Mouse (Mus musculus) ovary, postnatal 36 days (tissue): Measurements from ENCODE around the gene Alox5.
"Not testable (repeated sequence)": the region's sequence is repeated elsewhere in the genome, so short reads cannot be mapped to it uniquely, and the experiment has no call there.

Source experiments
- DNase-seq: peaks from one replicate; pipeline ENCODE4 v3.0.0; 2022; ENCODE audit warnings: low spot score, mixed read lengths

Gene Alox5

GRCm38 (mm10) chr6:116460544-116461283 lies at the start of gene Alox5:
Alox5 (minus strand) TSS chr6:116461178.
- DNase-seq: peak; percentile 15

GRCm38 (mm10) chr6:116506302-116507003 lies 45.5 kb upstream of the Alox5 start, which contains the start of gene Olfr212:
Olfr212 (plus strand) TSS chr6:116506516.
- not testable (repeated sequence) for DNase-seq

GRCm38 (mm10) chr6:116495960-116496359 lies 35.0 kb upstream of the Alox5 start:
- DNase-seq: no peak

- DNase-seq: no peak
Observed at GRCm38 (mm10) chr6:116493742-116494141, 32.8 kb upstream of the Alox5 start.

GRCm38 (mm10) chr6:116488791-116489190 lies 27.8 kb upstream of the Alox5 start, which contains the start of gene Olfr211:
Olfr211 (plus strand) TSS chr6:116489091.
- no peak for DNase-seq

- no peak for DNase-seq
Observed at GRCm38 (mm10) chr6:116486833-116487232, 25.9 kb upstream of the Alox5 start.

- DNase-seq: no peak
Observed at GRCm38 (mm10) chr6:116485081-116485480, 24.1 kb upstream of the Alox5 start.

- no peak for DNase-seq
Observed at GRCm38 (mm10) chr6:116468081-116468480, 7.1 kb upstream of the Alox5 start.

GRCm38 (mm10) chr6:116459232-116459631 lies 1.7 kb downstream of the Alox5 start:
- no peak for DNase-seq

- DNase-seq: no peak
Observed at GRCm38 (mm10) chr6:116458728-116459127, 2.2 kb downstream of the Alox5 start.

GRCm38 (mm10) chr6:116456482-116456881 lies 4.5 kb downstream of the Alox5 start:
- no peak for DNase-seq

- DNase-seq: no peak
Observed at GRCm38 (mm10) chr6:116455781-116456180, 5.2 kb downstream of the Alox5 start.

- no peak for DNase-seq
Observed at GRCm38 (mm10) chr6:116440849-116441248, 20.1 kb downstream of the Alox5 start.

GRCm38 (mm10) chr6:116440447-116440846 lies 20.5 kb downstream of the Alox5 start:
- no peak for DNase-seq

GRCm38 (mm10) chr6:116439531-116439930 lies 21.4 kb downstream of the Alox5 start:
- no peak for DNase-seq

- no peak for DNase-seq
Observed at GRCm38 (mm10) chr6:116438864-116439263, 22.1 kb downstream of the Alox5 start.

- no peak for DNase-seq
Observed at GRCm38 (mm10) chr6:116428282-116428681, 32.7 kb downstream of the Alox5 start.

- DNase-seq: no peak
Observed at GRCm38 (mm10) chr6:116427552-116427951, 33.4 kb downstream of the Alox5 start.

GRCm38 (mm10) chr6:116423664-116424063 lies 37.3 kb downstream of the Alox5 start:
- no peak for DNase-seq

GRCm38 (mm10) chr6:116422991-116423390 lies 38.0 kb downstream of the Alox5 start:
- DNase-seq: no peak

- DNase-seq: no peak
Observed at GRCm38 (mm10) chr6:116420271-116420670, 40.7 kb downstream of the Alox5 start.

GRCm38 (mm10) chr6:116419699-116420098 lies 41.3 kb downstream of the Alox5 start:
- DNase-seq: no peak

GRCm38 (mm10) chr6:116418487-116418886 lies 42.5 kb downstream of the Alox5 start:
- DNase-seq: no peak
